Mouse (Mus musculus) CD8-positive naive resting alpha-beta T cell, adult 57 days (primary cell): ENCODE results near the gene Chn2. TPM values are rescaled to one million over a fixed set of nuclear protein-coding genes. Genes with fewer than 3 reads are reported as not detected.

ENCODE experiments used
- total RNA-seq: library from RNA; stranded (reverse); gene quantifications from one replicate; pipeline ENCODE4 v1.2.4, GENCODE M21; 2023

The Chn2 gene
- total RNA-seq = 5.6 TPM

GRCm38 (mm10) chr6:54039357-54039804 lies at the start of gene Chn2:
Gene Chn2 (plus strand): TSS chr6:54039554.

GRCm38 (mm10) chr6:54325246-54325885 lies 286.0 kb downstream of the Chn2 start, which contains the start of gene Prr15:
Gene Prr15 (plus strand): TSS chr6:54325835.

Other genes starting within 250 kb of the Chn2 start
- gene Tril, start 218.7 kb upstream of the Chn2 start, total RNA-seq = not detected
- gene Cpvl, start 60.9 kb upstream of the Chn2 start, total RNA-seq = not detected